Mouse (Mus musculus): ENCODE data around the gene Ehd1.
"Not testable (repeated sequence)": the region's sequence is repeated elsewhere in the genome, so short reads cannot be mapped to it uniquely, and the experiment has no call there.

Gene Ehd1

GRCm38 (mm10) chr19:6279481-6280144, 3.1 kb downstream of the Ehd1 start:
- DNase-seq (ENCODE audit: low read depth, low spot score): no peak

- no peak for DNase-seq (ENCODE audit: low read depth, low spot score)
Measured at GRCm38 (mm10) chr19:6280554-6280953, 4.0 kb downstream of the Ehd1 start.

DNA sequence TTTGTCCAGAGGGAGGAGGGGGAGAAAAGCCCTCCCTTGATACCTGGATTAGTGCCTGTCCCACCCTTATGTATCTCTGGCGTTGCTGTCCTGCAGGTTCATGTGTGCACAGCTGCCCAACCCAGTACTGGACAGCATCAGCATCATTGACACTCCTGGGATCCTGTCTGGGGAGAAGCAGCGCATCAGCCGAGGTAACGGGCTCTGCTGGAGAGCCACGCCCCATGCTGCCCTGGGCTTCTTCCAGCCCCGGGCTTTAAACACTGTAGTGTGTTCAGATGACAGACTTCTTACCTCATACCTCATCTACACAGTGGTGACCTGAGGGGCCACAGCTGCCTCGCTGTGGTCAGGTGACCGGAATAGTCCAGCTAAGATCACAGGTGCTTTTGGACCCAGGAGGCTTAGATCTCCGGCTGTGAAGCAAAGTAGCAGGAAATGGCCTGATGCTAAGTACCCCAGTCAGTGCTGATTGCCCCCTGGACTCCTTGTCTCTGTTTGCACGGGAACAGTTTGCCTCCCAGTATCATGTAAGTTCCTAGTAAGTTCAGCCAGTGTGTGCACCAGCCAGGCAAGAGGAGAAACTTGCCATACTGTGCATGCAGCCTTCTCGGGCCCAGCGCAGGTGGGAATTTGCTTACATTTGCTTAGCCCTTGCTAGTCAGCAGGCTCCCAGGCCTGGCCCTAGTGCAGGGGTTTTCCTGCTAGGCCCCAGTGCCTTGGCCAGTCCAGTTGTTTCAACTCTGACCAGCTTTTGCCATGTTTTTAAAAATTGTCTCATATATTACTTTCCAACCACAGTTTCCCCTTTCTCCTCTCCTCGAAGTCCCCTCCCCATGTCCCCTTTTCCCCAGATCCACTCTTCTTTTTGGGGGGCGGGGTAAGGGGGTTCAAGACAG, 4.8 kb downstream of the Ehd1 start:
- DNase-seq (ENCODE audit: low read depth, low spot score): no peak

- DNase-seq (ENCODE audit: low read depth, low spot score): no peak
Measured at GRCm38 (mm10) chr19:6283001-6283400, 6.5 kb downstream of the Ehd1 start.

DNA sequence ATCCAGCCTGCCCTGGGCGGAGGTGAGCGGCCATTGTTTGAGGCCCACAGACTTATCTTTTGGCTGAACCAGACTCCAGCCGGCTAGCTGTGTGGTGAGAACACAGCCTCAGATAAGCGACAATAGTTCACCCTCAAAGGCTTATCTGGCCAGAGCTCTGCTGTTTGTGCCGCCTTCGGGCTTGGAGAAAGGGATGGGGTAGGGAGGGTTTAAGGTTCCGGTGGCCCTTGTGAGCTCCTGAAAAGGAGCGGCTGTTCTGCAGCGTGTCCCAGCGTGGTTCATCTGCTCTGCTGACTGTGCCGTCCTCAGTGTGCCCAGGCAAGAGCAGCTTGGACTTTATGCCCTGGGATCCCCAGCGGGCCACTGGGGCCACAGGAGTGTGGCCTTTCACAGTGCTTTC, 8.0 kb downstream of the Ehd1 start:
- no peak for DNase-seq (ENCODE audit: low read depth, low spot score)

GRCm38 (mm10) chr19:6285226-6285625, 8.7 kb downstream of the Ehd1 start:
- DNase-seq (ENCODE audit: low read depth, low spot score): no peak

DNA sequence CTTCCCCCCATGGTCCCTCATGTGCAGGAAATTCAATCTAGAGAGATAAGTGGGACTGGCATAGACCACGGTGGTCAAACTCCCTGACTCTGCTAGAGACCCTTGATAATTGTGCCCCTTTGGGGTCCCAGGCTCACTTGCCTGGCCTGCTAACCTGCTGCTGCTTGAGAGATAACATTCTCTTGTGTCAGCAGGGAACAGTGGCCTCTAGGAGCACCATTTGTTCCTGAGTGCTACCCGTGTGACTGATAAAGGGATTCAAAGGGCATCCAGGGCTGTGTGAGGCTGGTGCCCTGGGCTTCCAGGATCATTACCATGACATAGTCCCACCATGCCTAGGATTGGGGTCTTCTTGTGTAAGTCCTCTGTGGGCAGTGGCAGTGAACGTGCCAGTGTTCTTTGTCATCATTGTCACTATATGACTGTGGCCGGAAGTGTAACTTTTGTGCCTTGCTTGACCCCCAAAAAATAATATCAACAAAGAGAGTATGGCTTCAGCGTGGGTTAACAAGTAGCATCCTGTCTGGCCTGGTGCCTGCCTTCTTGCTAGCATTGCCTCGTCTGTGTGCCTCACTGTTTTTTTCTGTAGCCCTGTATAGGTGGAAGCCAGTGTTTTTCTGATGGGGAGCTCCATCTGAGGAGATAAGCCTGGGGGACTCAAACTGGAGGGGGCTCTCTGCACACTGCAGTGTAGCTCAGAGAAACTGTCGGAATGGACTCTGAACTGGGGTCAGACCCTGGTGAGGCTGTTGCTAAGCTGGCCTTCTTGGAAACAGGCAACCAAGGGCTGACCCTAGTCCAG, 9.3 kb downstream of the Ehd1 start:
- no peak for DNase-seq (ENCODE audit: low read depth, low spot score)

- no peak for DNase-seq (ENCODE audit: low read depth, low spot score)
Measured at GRCm38 (mm10) chr19:6286434-6287401, 10.2 kb downstream of the Ehd1 start.

DNA sequence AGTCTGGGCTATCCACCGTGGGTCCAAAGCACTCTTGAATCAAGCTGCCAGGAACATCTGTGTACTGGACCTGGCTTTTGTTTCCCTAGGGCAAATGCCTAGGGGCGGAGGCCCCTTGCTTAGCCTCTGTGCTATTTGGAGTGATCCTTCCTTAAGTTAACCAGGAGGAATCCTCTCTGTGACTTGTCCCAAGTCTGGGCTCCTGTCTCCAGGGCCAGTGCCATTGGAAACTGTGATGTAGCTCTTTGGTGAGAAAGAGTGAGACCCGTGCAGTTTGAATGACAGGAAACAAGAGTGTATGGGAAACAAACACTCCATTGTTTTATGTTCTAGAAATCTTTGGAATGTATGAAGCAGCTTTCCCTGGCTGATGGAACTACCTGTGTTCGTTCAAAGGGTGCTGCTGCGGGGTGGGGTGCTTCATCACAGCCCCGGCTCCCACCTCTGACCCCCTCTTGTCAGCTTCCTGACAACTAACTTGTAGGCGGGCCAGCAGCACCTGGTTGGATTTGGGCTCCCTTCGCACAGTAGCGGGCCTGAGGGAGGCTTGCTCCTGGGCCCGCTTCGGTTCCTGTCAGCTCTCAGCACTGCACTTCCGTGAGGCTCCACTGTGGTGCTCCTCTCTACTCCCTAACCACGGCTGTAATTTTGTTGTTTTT, 11.8 kb downstream of the Ehd1 start:
- DNase-seq (ENCODE audit: low read depth, low spot score): no peak

GRCm38 (mm10) chr19:6289696-6290238, 13.2 kb downstream of the Ehd1 start:
- DNase-seq (ENCODE audit: low read depth, low spot score): no peak

DNA sequence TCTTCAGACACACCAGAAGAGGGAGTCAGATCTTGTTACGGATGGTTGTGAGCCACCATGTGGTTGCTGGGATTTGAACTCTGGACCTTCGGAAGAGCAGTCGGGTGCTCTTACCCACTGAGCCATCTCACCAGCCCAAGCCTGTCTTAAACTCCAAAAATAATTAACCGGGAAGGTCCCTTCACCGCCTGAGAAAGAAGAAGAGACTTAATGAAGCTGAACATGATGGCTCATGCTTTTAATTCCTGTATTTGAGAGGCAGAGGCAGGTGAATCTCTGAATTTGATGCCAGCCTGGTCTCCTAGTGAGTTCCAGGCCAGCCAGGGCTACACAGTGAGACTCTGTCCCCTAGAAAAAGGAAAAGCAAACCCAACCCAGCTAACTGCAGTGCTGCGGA, 14.2 kb downstream of the Ehd1 start:
- DNase-seq (ENCODE audit: low read depth, low spot score): not testable (repeated sequence)

DNA sequence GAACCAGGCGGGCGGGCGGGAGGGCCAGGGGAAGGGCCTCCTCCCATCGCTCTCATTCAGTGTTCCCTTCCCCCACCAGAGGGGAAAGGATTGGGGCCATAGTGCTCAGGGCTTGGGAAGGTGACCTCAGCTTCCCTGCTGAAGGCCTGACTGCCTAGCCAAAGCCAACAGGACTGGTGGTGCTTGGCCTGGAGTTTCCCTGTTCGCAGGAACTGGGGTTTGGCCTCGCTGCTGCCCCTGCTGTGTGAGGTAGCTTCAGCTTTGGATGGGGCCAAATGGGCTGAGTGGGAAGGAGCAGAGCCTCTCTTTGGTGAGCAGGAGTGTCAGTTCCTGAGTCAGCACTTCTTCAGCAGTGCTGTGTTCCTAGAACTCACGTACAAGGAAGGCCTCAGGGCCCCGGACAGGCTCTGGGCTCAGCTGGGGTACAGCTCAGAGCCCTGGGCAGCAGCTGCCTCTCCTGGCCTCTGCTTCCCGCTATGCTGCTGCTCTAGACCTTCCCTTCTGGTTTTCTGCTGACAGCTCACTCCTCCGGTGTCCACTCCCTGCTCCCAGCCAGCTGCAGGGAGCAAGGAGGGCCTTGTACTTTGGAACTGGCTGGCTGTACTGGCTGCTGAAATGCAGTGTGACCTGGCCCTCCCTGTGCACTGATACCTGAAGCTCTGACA, 14.7 kb downstream of the Ehd1 start:
- DNase-seq (ENCODE audit: low read depth, low spot score): no peak

GRCm38 (mm10) chr19:6292262-6292661, 15.7 kb downstream of the Ehd1 start:
- no peak for DNase-seq (ENCODE audit: low read depth, low spot score)

DNA sequence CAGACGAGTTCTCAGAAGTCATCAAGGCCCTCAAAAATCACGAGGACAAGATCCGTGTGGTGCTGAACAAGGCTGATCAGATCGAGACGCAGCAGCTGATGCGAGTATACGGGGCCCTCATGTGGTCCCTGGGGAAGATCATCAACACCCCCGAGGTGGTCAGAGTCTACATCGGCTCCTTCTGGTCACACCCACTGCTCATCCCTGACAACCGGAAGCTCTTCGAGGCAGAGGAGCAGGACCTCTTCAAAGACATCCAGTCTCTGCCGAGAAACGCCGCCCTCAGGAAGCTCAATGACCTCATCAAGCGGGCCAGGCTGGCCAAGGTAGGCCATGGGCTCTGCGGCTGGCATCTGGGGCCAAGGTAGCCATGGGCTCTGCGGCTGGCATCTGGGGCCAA, 17.8 kb downstream of the Ehd1 start:
- no peak for DNase-seq (ENCODE audit: low read depth, low spot score)

GRCm38 (mm10) chr19:6296551-6297210, 20.2 kb downstream of the Ehd1 start:
- no peak for DNase-seq (ENCODE audit: low read depth, low spot score)

GRCm38 (mm10) chr19:6297641-6298040, 21.1 kb downstream of the Ehd1 start:
- DNase-seq (ENCODE audit: low read depth, low spot score): no peak

DNA sequence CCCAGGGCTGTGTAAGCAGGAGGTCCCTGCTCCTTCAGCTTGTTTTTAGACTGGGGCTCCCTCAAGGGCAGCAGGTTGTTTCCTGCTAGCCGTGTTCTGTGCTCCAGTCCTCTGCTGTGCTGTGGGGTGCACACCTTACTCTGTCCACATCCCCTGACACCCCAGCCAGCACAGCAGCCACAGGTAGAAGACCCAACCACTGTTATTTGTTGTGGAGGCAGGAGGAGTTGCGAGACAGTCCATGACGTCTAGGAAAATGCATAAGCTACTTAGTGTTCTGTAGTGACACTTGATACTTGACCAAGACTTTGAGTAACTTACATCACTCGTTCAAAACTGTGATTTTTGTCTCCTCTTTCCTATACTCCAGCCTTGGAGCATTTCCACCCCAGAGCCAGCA, 22.5 kb downstream of the Ehd1 start:
- DNase-seq (ENCODE audit: low read depth, low spot score): no peak

GRCm38 (mm10) chr19:6299450-6300267, 23.1 kb downstream of the Ehd1 start:
- DNase-seq (ENCODE audit: low read depth, low spot score): no peak
